Mouse (Mus musculus) frontal cortex, postnatal 10 days (tissue): Measurements from ENCODE around the gene Hist1h2bm.
A peak's percentile ranks its signal among the peaks of the same experiment; 100 is the strongest.
"Not testable (repeated sequence)": the region's sequence is repeated elsewhere in the genome, so short reads cannot be mapped to it uniquely, and the experiment has no call there.

Source experiments
- DNase-seq, 2 experiments: peaks; one replicate each; pipeline ENCODE4 v3.0.0; 2022; ENCODE audit warnings: low spot score in 2 of 2, mixed read lengths in 1 of 2

The Hist1h2bm gene

DNA sequence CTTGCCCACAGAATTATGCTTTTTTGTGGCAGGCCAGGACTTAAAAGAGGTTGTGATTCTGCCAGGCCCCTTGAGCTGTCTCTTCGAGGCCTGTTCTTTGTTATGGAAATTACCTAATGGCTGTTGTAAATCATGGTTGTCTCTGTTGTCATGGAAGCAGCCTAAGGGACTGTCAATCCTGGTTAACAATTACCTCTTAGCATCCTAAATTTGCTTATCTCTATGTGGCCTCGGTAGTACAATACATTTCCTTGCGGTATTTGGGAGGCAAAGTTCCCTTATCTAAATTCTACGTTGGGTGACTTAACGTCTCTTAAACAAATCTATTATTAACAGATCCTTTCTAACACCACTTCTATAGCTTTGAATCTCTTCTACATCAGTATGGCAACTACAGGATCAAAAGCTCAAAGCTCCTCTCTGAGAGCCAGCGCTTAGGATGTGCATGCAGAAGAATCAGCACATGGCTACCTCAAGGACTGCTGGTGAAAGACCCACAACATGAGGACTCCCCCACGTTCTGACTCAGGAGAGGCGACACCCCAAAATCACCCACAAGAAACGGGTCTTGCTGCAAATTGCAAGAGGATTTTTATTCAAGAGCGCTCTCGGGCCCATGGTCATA lies 6.2 kb downstream of the Hist1h2bm start:
- DNase-seq: no peak

DNA sequence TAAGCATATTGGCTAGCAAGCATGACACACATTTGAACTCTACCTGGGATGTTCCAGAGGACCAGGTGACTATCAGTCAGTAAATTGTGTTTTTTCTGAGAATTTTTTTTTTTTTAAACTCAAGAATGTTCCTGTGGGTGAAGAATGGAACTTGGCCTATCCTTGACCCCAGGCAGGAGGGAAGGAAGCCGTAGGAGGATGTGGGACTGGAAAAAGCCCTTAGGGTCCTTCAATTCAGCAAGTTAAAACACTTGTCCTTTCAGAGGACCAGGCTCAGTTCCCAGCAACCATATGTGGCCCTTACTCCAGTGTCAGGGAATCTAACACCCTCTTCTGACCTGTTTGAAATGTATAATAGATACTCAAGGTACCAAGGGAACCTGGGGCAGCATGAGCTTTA lies 7.7 kb downstream of the Hist1h2bm start:
- no peak for DNase-seq

DNA sequence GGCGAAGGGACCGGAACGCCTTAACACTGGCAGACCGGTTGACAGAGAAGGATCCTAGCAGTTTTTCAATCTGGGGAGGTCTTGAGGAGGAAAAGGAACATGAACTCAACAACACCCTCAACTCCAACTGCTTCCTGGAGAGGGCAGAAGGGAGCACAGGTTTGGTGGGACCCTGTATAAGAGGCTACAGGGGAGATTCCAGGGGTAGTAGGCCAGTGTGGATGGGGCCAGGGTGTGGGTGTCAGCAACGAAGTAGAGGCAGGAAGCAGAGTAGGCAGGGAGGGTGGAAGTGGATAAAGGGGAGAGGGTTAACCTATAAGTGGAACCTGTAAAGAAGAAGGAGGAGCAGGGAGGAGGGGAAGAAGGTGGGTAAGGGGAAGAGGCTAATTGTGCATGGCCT lies 11.6 kb downstream of the Hist1h2bm start:
- no peak for DNase-seq

DNA sequence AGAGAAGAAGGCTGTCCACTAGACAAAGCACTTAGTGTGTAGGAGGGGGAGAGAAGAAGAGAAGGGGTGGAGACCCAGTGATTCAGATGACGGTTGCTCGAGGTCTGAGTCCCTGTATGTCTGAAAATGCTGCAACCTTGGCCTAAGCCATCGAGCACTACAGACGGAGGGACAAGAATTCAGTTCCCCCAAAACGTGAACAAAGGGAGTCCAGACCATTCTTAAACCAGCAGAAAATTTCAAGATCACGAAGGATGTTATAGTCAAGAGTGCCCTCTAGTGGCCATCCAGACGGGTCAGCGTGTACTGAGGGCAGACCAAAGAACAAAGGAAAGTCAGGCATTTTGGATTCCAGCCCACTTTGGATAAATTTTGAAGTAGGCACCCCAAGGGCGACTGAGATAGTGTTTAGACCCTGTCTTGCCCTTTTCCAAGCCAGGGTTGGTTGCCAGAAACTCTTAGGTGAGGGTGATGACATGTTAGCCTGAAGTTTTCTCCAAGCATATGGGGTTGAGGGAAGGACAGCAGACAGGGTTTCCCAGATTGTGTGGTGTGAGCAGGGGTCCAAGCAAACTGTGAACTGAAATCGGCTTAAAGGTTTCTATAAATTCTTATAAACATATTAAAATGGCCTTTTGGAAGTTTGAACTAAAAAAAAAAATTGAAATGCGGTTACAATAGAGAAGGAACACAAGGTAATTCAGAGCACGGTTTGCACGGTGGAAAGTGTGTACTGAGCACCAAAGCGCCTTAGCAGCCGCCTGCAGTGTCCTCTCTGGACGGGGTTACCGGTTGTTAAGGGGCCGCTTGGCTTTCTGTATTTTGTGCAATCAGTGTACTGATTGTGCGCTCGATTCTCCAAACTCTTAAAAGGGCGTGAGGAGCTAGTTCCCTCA lies 12.4 kb downstream of the Hist1h2bm start:
- peak; percentile 63 to 67 for DNase-seq

DNA sequence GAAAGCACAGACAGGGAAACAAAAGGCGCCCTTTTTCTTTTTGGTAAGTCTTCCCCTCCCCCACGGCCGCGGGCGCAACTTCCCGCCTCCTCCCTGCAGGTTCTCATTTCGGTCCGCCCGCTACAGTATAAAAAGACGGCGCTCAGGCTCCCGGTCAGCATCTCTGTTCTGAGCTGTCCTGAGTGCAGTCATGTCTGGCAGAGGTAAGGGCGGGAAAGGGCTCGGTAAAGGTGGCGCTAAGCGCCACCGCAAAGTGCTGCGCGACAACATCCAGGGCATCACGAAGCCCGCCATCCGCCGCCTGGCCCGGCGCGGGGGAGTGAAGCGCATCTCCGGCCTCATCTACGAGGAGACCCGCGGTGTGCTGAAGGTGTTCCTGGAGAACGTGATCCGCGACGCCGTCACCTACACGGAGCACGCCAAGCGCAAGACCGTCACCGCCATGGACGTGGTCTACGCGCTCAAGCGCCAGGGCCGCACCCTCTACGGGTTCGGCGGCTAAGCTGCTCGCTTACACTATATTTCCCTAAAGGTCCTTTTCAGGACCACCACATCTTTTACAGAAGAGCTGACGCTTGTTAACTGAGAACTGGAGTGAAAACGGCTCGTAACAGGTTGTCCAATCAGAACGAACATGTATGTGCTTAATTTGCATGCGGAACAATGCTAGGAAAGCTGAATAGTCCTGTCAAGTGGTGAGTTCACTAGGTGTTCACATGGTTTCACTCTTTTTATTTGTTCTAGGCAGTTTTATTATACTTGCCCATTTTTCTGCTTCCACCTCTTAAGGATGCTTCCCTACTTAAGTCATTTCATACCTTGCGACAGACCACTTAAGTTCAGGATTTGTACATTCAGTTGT lies 13.3 kb downstream of the Hist1h2bm start, which contains the start of gene Hist1h4j:
TSS of gene Hist1h4j (plus strand) at position 159 of the 862 bp plus-strand sequence.
- peak; percentile 58 to 73 for DNase-seq

DNA sequence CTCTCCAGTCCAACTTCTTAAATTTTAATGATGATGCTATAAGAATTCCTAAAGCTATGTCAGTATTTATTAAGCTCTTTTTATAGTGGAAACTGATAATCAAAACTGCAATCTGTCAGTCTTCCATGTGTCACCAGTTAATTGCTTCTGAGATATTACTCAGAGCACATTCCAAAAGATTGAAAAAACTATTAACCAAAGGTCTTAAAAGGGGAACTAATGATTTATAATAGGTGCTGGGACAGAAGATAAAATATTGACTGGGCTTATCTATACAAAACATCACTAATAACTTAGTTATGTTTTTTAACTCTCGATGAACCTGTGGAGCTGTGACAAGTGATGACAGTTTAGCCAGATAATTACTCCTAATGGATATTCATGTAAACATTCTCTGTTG lies 23.2 kb downstream of the Hist1h2bm start:
- DNase-seq: no peak

DNA sequence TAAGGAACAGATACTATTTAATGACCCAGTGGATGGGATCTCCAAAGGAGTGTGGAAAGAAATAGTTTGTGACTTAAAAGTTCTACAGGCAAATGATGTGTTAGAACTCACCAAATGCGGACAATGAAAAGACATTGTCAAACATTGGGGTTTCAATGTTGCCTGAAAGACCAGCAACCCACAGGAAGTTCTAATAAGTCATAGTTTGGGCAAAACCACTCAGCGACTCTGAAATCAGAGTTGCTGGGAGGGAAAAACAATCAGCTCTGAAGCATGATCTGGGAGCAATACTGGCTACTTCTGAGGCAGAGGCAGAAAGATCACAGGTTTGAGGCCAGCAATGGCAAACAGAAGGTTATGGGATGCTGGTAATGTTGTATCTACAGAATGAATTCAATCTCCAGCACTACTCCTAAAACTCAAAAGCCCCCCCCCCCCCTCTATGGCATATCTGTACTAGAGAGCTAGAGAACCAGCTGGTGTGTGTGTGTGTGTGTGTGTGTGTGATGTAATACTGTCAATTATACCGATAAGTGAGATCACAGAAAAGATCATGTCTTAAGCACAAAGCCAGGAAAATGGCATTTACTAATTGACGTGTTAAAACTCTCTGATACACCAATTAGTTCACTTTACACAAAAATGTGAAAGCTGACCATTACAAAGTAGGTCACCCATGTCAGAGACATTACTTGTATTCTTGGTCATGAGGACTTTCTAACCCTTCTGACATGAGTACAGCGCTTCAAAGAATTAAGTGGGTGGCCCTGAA lies 27.7 kb downstream of the Hist1h2bm start:
- DNase-seq: no peak

DNA sequence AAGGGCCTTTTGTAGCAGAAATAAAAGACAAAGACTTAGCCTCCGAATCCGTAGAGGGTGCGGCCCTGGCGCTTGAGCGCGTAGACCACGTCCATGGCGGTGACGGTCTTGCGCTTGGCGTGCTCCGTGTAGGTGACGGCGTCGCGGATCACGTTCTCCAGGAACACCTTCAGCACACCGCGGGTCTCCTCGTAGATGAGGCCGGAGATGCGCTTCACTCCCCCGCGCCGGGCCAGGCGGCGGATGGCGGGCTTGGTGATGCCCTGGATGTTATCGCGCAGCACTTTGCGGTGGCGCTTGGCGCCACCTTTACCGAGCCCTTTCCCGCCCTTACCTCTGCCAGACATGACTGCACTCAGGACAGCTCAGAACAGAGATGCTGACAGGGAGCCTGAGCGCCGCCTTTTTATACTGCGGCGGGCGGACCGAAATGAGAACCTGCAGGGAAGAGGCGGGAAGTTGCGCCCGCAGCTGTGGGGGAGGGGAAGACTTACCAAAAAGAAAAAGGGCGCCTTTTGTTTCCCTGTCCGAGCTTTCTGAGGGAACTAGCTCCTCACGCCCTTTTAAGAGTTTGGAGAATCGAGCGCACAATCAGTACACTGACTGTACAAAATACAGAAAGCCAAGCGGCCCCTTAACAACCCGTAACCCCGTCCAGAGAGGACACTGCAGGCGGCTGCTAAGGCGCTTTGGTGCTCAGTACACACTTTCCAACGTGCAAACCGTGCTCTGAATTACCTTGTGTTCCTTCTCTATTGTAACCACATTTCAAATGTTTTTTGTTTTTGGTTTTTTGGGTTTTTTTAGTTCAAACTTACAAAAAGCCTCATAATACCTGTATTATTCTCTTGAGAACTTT lies 28.5 kb downstream of the Hist1h2bm start, which contains the start of gene Hist1h4k:
TSS of gene Hist1h4k (minus strand) at position 347 of the 859 bp plus-strand sequence.
- DNase-seq: peak; percentile 84 to 90

DNA sequence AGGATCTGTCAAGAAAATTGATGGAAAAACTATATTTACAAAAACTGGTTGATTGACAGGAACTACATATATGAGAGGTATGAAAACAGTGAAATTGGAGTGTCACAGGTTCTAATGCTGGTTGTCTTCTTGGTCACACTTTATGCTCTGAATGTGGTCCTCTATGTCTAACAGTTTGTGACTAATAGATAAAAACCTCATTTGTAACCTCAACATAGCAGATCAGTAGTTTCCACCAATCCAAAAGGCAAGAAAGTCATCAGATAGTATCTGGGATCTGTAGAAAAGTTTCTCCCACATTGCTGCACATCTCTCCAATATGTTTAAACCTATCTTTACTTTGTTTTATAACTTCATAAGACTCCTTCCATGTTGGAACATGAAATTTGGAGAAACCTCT lies 29.6 kb downstream of the Hist1h2bm start:
- DNase-seq: no peak

DNA sequence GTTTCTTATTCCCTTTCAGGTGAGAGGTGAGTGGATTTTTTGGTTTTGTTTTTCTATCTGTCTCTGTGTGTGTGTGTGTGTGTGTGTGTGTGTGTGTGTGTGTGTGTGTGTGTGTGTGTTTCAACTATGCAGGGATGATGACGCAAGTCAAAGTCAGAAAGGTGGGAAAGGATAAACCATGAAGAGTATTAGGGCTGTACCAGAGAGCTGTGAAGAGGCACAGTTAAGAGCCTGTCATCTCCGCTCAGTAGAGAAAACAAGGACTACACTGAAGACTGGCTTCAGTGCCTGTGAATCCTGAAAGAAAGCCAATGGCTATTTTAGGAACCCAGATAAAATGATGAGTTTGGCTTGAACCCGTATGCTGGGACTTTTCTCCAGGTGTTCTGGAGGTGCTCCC lies 30.0 kb downstream of the Hist1h2bm start:
- no peak for DNase-seq

DNA sequence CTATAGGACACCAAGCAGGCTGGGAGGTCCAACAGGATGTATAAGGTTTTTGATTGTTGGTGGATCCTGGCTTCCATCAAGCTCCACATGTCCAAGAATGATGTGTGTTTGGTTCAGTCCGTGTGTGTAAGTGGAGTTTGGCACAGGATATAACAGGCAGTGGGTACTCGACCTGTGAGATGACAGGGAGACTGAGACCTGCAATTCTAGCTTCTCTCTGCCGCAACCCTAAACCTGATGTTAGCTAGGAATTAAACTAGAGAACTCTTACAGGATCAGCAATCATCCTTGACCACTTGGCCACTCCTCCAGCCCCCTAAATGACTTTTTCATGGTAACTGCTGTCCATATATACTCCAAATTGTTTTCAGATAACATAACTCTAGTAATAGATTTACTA lies 30.5 kb downstream of the Hist1h2bm start:
- no peak for DNase-seq

DNA sequence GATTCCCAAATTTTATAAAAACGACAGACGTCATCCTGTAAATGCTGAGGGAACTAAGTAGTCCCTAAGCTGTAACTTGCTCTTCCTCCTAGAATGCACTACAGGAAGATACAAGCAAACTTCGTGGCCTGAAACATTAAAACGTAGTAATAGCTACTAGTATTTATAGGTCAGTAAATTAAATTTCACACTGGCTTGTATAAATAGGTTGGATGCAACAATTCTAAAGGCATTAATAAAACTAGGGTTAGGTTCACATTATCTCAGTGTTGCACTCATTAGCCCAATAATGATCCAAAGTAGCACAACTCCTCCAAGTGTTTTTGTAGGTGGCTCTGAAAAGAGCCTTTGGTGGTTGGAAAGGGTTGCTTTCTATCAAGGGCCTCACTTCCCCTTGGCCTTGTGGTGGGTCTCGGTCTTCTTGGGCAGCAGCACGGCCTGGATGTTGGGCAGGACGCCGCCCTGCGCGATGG lies 31.2 kb downstream of the Hist1h2bm start:
- DNase-seq: no peak

DNA sequence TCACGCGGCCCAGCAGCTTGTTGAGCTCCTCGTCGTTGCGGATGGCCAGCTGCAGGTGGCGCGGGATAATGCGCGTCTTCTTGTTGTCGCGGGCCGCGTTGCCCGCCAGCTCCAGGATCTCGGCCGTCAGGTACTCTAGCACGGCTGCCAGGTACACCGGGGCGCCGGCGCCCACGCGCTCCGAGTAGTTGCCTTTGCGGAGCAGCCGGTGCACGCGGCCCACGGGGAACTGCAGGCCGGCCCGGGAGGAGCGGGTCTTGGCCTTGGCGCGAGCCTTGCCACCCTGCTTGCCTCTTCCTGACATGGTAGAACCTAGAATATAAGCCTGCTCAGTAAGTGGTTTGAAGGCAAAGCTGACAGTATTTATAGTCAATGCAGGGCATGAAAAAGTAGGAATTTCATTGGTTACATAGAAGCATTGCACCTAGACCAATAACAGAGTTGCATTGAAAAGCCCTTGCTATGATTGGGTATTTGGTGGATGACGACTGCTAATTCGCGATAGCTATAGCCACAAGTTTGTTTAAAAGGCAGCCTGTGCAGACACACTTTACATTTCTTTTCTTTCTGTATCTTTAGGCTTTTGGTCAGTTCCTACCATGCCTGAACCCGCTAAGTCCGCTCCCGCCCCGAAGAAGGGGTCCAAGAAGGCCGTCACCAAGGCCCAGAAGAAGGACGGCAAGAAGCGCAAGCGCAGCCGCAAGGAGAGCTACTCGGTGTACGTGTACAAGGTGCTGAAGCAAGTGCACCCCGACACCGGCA lies 31.9 kb downstream of the Hist1h2bm start, which contains the start of the genes Hist1h2ak and Hist1h2bn:
TSS of gene Hist1h2ak (minus strand) at position 304 of the 762 bp plus-strand sequence.
TSS of gene Hist1h2bn (plus strand) at position 600 of the 762 bp plus-strand sequence.
- peak; percentile 52 to 71 for DNase-seq

DNA sequence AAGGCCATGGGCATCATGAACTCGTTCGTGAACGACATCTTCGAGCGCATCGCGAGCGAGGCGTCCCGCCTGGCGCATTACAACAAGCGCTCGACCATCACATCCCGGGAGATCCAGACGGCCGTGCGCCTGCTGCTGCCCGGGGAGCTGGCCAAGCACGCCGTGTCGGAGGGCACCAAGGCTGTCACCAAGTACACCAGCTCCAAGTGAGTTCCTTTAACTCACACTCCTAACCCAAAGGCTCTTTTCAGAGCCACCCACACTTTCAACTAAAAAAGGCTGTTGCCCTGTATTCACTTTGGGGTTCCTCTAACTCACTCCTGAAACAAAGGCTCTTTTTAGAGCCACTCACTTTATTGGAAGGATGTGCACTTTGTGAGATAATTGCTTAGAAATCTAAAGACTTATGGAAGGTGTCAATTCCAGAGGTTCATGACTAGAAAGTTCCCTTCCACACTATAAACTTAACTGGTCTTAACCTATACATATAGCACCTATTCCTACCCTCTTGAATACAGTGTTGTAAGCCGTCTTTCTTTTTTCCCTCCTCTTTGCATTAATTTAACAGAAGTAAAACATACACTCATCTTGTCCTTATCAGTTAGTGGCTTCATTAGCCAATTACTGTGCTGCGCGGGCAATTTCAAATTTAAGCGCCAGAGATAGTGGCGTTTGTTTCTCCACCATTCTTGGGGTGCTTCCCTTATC lies 32.6 kb downstream of the Hist1h2bm start:
- DNase-seq: not testable (repeated sequence)

DNA sequence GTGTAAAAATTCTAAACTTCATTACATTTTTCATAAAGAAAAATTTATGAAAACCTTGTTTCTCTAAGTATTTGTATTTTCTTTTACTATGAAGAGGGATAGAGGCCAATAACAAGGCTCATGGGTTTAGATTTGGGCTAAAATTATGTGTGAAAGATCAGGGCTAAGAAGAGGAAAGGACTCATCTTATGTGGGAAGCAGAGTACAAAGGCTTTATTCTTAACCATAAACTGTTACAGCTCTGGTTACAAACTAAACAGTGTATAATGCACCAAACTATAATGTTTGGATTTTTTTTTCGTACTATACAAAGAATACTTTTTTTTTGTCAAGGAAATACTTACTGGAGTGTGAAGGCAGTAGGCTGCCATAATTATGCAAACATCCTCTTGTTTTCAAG lies 33.9 kb downstream of the Hist1h2bm start:
- no peak for DNase-seq
